Mouse (Mus musculus) testis, adult 2 months (tissue): ENCODE data around the gene Klhl10.

Experiments
- CTCF ChIP-seq: fragments of 200-500 bp; IDR thresholded peaks from 2 replicates; pipeline ENCODE4 v1.5.1; 2012; ENCODE audit warnings: low read depth, mild to moderate bottlenecking, inconsistent platforms, low read length, moderate library complexity; ENCODE audit not compliant: control insufficient read depth, insufficient read depth, insufficient replicate concordance
- POLR2A ChIP-seq: fragments of 200-500 bp; IDR thresholded peaks from 2 replicates; pipeline ENCODE4 v1.6.1; 2012; ENCODE audit warnings: low read depth, mild to moderate bottlenecking, inconsistent platforms, low read length, moderate library complexity; ENCODE audit not compliant: control insufficient read depth

- TF ChIP-seq CTCF: no peak
- no peak for TF ChIP-seq POLR2A
Measured at GRCm38 (mm10) chr11:100462699-100463098, 21.0 kb downstream of the Klhl10 start.
